ENCODE assay signal across 41 mouse cellular contexts in genomic region chr3:92011001-92011400, GRCm38 (mm10). TPM values are rescaled to one million over a fixed set of nuclear protein-coding genes. Genes with fewer than 3 reads are reported as not detected.
"Had no signal": no experiment of that assay in that cellular context is flagged by ENCODE, and none has a peak within 500 bp of the region (broad histone marks: within the 10 kb centered on the region; RNA-seq: fewer than 3 reads in every experiment).

No protein-coding gene starts in this region.

- DNase-seq: heart, postnatal 10 days; heart, postnatal 14 days; heart, postnatal 36 days; heart, postnatal 4 days; kidney, adult 11 months; kidney, adult 18-20 months; kidney, adult 2 months; kidney, adult 8-10 months; kidney, adult 9 months; kidney, postnatal 10 days; kidney, postnatal 14 days; kidney, postnatal 25 days; kidney, postnatal 36 days; kidney, postnatal 4 days; layer of hippocampus, adult 9-11 months; layer of hippocampus, postnatal 36 days had no signal

RNA-seq across cellular contexts. Expression of gene Pglyrp3, which starts 3.4 kb away (rescaled TPM):
- polyA plus RNA-seq: heart, embryonic 11.5 days; heart, embryonic 12.5 days; heart, embryonic 13.5 days; heart, embryonic 14.5 days; heart, embryonic 15.5 days; heart, embryonic 16.5 days; heart, postnatal 0 days; hindbrain, embryonic 10.5 days; hindbrain, embryonic 11.5 days; hindbrain, embryonic 12.5 days; hindbrain, embryonic 13.5 days; hindbrain, embryonic 14.5 days; hindbrain, embryonic 15.5 days; hindbrain, embryonic 16.5 days; hindbrain, postnatal 0 days; inflammation-experienced regulatory T-cells, adult 6 months; intestine, embryonic 14.5 days; intestine, embryonic 15.5 days; intestine, embryonic 16.5 days; intestine, postnatal 0 days; kidney, adult 2 months; kidney, embryonic 14.5 days; kidney, embryonic 15.5 days; kidney, embryonic 16.5 days; kidney, postnatal 0 days; large intestine, adult 2 months had no signal
